Mouse (Mus musculus) ES-Bruce4 (cell line): ENCODE data around the gene Mical2.

Source experiments
- CTCF ChIP-seq: IDR thresholded peaks from one replicate; pipeline ENCODE4 v1.8.1; 2011; ENCODE audit warnings: low read depth, low read length
- POLR2A ChIP-seq: IDR thresholded peaks from one replicate; pipeline ENCODE4 v1.8.1; 2011; ENCODE audit warnings: low read length; ENCODE audit not compliant: insufficient read depth

DNA sequence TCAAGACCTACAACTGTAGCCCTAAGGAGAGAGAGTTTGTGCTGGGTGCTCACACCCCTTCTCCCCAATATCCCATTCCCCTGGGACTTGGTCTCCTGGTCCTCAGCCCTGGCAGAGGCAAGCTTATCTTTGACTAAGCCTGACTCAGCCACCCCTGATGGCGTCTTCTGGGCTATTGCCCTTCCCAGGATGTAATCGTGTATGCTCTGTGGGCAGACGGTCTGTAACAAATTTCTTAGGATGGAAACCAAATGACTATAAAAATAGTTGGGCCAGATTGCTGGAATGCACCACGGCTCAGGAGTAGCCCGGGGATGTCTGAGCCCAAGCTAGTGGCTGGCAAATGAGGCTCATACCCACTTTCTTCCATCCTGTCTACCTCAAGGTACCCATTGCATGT lies 22.8 kb upstream of the Mical2 start:
- TF ChIP-seq CTCF, result no peak
- no peak for TF ChIP-seq POLR2A
